Mouse (Mus musculus) right cerebral cortex, postnatal 4 days (tissue): ENCODE results near the gene Atrn.
"Not testable (repeated sequence)": the region's sequence is repeated elsewhere in the genome, so short reads cannot be mapped to it uniquely, and the experiment has no call there.

Experiments used
- DNase-seq: peaks from one replicate; pipeline ENCODE4 v3.0.0-alpha.2; 2022

Gene Atrn

DNA sequence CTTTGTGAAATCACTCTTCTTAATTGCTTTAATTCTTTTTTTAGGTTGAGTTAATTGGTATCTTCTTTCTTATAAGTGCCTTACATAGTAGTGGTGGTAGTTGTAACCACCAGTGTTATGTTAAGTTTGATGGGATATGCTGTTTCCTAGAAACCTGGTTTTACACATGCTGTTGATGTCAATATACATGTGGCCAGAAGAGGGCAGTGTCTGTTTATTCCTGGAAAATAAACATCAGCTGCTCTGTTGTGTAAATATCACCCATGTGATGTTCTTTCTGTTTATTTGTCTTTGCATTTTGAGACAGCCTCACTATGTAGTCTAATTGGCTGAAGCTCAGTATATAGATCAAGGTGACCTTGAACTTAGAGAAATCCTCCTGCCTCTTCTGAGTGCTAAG lies 55.6 kb downstream of the Atrn start:
- DNase-seq, result no peak

DNA sequence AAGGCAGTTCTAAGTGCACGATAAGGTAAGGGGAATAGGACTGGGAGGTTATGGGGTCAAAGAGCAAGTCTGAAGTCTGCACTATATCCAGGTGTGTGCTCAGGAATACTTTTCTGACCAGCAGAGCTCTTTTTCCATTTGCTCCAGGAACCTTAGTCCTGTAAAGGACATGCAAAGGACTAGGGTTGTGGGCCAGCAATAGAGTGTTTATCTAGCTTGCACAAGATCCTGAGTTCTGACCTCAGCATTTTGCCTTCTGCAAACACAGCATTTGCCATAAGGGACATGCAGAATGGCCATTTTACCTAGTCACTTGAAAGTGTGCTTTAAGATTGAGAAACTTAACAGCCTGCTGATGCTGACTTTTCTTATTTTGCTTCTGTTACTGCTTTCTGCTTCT lies 58.7 kb downstream of the Atrn start:
- DNase-seq, result no peak

DNA sequence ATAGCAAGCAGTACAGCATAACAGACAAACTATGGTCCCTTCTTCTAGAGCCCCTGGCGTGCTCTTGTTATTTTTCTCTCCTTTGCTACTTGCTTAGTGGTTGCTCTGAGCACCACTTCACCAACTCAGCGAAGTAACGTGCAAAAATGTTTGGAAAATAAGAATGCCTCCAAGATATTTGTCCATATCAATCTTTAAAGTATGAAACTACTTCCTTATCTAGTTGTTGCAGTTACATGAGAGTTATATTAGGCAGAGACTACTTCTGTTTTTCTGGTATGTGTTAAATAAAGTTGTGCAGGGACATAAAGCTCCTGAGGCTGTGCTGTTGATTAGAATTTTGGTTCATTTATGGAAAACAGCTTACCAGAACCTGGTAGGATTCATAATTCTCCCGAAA lies 64.7 kb downstream of the Atrn start:
- no peak for DNase-seq

DNA sequence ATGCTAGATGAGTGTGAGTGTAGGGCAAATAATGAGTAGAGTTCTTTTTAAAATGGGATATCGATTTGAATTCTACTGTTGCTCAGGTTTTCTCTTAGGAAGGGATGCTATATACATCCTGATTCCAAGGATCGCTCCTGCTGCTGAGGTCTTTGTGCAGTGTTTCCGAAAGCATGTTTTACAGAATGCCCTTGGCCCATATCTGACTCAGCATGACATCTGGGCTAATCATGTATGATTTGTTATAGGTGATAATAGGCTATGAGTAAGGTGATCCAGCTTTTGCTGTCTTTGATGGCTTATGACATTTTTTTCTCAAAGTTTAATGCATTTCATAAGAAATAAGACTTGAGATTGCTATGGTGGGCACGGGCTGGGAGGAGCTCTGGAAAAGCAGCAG lies 66.1 kb downstream of the Atrn start:
- no peak for DNase-seq

DNA sequence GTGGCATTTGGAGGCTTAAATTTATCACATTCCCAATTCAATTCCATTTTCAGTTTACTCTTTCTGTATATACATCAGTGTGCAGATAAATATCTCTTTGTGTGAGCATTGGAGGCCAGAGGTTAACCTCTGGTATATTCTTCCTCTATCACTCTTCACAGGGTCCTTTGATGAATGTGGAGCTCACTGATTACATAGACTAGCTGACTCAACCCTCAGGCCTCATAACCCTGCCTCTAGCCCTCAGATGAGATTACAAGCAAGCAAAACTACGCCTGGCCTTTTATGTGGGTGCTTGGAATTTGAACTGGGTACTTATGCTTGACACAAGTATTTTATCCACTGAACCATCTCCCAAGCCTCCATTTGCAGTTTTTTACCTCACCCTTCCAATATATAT lies 68.6 kb downstream of the Atrn start:
- no peak for DNase-seq

DNA sequence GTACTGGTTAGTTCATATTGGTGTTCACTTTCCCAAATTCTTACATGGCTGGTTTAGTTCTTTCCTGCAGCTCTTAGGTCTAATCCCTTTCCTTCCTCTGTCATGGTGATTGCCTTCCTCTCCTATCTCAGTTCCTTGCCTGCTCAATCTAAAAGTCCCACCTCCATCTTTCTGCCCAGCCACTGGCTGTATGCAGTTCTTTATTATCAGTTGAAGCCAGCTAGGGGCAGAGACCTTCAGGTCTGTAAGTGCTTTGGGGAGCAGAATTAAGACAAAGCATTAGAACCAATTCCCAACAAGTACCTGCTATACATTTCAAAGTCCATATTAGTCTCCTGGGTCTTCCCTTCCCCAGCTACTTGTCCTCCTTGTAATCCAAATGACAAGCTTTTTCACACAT lies 71.3 kb downstream of the Atrn start:
- no peak for DNase-seq

DNA sequence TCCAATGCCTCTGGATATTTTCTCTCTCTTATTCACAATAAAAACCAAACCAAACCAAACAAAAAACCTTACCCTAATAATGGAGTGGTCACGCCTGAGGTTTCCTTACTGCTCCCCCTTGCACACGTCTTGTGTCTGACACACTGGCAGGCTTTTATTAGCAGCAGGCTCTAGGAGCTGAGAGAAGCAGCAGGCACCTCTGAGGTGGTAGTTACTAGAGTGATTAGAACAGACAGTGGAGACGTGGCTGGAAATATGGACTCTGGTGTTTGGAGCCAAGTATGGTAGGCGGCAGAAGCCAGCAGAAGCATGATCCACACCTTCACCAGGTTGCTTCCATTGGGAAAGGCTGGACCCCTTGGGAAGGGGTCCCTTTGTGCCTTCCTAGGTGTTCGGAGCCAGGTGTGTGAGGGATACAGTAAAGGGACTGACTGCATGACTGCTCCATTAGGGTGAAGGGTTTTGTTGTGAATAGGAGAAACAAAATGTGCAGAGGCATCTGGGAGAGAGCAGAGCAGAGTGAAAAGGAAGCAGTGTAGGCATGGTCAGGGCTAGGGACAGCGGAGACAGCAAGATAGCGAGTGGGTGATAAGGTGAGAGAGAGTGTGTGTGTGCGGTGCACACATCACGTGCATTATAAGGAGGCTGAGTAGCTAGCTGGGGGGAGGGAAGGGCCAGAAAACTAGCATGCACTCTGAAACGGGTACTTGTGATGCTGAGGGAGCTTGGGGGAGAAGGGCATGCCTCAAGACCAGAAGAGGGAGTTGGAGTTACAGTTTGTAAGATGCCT lies 72.0 kb downstream of the Atrn start:
- no peak for DNase-seq

DNA sequence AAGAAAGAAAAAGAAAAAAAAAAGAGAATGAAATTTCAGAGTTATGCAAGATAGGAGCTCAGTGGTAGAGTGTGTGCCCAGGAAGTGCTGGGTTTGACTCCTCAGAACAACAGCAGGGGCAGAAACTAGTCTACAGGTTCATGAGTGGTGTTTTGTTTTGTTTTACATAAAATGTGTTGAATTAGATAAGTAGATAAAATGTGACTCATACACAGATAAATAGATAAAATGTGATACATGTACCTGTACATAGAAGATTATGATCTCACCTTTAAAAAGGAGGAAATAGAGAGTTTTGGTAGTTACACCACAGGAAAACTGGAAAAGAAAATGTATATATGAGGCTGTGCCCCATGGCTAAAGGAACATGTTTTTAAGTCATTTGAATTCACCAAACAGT lies 72.8 kb downstream of the Atrn start:
- no peak for DNase-seq

DNA sequence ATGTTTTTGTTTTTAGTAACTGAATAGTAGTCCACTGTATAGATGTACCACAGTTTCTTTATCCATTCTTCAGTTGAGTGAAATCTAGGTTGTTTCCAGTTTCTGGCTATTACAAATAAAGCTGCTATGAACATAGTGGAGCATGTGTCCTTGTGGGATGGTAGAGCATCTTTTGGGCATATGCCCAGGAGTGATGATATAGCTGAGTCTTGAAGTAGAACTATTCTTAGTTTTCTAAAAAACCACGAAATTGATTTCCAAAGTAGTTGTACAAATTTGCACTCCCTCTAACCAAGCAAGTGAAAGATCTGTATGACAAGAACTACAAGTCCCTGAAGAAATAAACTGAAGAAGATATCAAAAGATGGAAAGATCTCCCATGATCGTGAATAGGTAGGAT lies 86.5 kb downstream of the Atrn start:
- no peak for DNase-seq

DNA sequence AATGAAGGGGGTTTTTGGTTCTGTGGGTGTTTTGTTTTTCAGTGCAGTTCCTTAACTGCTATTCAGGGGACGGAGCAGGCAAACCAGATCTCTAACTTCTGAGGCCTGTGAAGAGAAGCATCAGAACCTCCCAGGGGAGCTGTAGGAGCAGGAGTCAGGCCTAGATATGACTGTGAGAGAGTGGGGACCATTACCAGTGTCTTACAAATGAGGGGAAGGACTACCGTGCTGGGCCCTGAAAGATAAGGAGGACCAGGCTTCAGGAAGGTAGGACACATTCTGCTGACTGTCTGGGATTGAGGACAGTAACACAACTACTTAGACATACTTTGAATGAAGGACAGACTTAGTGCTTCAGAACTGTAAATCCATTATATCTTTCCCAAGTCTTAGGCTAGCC lies 102.8 kb downstream of the Atrn start:
- no peak for DNase-seq

DNA sequence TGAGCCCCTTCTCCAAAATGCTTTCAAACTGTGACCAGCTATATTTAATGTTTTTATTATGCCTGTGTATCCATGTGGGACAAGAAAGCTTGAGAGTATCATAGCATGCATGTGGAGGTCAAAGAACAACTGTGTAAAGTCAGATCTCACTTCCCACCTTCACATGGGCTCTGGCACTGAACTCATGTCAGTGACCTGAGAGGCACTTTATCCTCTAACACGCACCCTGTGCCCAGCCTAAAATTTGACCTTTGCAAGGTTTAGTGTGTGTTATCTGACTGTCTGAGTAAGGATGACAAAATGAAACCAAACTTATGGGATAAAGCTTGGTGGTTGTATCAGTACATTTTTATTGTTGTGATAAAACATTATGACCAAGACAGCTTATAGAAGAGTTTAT lies 104.3 kb downstream of the Atrn start:
- no peak for DNase-seq

DNA sequence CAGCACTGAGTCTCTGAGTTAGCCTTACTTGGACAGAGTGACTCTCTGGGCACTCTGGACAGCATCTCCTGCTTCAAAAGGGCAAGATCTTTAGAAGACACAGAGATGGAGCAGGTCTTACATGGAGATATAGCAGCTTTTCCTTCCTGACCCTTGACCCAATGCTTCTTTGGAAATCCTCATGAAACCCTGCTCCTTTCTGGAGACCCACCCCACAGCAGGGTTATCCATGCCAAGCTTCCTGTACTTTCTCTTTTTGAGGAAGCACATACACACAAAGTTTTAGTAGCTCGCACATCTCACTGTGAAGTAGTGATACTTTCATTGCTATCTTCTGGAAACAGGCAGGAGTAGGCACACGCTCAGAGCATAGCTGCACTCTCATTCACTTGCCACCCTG lies 118.9 kb downstream of the Atrn start:
- no peak for DNase-seq

DNA sequence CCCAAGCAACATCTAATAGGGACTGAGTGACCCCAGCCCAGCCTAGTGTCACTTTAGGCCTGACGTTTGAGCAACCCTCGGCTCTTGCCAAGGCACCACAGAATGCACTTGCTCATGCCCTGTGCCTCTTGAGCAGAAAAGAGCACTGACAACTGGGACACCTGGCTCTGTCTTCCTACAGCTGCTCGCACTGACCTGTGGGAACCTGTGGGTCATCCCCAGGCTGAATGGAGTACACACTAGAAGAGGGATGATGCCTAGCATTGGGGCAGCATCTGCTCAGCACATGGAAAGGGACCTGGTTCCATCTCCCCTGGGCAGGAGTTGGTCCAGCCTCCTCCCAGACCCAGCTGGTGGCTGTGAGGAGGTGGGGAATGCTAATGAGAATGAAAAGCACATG lies 120.6 kb downstream of the Atrn start:
- no peak for DNase-seq

DNA sequence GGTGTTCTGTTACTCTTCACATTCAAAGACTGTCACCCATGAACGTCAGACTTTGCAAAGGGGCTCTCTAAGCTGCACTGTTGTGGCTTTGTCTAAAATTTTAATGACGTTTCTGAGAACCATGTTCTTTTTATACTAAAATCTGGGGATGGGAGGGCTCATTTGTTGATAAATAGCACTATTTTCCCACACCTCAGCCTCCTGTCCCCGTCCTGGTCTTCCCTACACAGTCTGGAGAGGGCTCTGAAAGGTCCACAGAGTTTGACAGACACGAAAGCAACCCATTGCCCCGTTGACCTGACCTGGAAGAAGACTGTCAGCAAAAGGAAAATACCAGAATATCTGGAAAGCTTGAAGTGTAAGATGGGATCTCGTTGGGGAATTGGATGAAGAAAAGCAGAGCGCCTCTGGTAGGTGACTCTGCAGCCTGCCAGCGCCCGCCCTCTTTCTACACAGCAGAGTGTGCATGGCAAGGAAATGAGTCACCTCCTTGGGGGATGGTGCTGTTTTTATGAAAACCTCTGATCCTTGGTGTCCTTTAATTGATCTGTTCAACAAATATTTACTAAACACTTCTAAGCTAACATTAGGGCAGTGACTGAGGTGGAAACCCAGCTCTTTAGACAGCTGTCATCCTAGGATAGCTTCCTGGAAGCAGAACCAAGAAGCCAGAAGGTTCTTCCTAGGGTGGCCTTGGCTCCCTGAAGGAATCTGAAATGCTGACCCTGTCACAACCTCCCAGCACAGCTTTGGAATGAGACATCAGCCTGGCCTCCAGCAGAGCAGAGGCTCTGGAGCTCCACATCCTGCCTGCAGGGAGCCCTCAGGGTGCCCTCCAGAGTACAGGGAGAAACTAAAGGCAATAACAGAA lies 123.0 kb downstream of the Atrn start:
- no peak for DNase-seq

DNA sequence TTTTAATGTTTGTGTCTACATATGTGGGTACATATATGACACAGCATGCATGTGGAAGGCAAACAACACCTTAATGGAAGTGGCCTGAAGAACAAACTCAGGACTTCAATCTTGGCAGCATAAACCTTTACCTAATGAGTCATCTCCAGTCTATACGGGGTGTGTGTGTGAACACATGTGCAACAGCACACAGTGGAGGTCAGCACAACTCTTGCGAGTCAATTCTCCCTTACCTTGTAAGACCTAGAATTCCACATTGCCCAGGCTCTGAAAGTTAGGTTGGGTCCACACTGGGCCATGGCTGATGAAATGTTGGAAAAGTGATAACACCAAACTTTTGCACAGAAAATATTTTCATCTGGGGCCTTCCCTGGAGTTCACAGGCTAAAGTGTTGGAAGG lies 124.3 kb downstream of the Atrn start:
- DNase-seq, result no peak

DNA sequence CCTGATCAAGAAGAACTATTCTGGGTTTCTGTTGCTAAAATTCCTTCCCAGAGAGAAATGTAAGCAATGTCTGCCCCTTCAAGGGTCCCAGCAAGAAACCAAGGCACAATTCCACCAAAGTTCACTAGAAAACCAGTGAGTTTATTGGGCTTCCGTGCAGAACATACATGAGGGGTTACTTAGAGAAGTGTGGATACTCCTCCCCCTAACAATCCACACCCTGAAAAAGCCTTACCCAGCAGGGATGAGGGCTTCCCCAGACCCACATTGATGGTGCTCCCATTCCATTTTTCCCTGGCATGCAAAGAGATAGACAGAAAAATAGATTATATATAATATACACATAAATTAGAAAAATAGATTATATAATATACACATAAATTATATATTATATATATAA lies 124.7 kb downstream of the Atrn start:
- no peak for DNase-seq

DNA sequence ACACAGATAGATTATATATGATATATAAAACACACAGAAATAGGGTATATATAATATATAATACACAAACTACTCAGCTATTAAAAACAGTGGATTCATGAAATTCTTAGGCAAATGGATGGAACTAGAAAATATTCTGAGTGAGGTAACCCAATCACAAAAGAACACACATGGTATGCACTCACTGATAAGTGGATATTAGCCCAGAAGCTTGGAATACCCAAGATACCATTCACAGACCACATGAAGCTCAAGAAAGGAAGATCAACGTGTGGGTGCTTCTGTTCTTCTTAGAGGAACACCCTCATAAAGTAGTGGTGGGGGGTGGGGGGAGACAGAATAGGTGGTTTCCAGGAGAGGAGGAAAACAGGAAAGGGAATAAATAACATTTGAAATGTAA lies 125.1 kb downstream of the Atrn start:
- not testable (repeated sequence) for DNase-seq

DNA sequence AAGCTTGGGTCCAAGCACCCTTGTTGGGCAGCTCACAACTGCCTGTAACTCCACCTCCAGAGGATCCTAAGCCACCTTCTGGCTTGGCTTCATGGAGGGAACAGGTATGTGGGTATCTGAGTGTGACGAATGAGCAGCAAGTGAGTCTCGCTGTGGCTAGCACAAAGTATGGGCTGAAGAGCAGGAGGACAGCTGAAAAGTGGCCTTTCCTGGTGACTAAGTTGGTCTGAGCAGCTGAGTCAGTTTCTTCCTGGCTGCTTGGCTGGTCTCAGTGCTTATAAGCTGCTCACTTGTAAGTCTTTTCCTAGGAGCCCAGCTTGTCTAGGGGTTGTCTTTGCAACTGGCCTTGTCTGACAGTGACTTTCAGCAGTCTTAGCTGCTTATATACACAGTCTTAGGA lies 130.0 kb downstream of the Atrn start:
- DNase-seq, result no peak

DNA sequence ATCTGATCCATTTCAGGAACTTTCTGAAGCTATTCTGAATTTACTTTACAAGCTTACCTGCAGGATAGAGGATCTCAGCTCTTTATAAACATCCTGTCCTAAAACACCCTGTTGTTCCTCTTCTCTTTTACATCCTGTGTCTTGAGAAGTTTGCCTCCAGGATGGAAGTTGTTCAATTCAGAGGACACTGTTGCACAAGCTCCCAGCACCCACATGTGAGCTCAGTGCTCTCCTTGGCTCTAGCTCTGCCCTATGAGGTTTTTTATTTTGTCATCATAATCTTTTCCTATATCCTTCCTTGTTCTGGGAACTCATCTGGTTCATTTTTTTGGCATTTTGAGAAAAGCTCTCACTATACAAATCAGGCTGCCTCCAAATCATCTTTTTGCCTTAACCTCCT lies 130.5 kb downstream of the Atrn start:
- no peak for DNase-seq

DNA sequence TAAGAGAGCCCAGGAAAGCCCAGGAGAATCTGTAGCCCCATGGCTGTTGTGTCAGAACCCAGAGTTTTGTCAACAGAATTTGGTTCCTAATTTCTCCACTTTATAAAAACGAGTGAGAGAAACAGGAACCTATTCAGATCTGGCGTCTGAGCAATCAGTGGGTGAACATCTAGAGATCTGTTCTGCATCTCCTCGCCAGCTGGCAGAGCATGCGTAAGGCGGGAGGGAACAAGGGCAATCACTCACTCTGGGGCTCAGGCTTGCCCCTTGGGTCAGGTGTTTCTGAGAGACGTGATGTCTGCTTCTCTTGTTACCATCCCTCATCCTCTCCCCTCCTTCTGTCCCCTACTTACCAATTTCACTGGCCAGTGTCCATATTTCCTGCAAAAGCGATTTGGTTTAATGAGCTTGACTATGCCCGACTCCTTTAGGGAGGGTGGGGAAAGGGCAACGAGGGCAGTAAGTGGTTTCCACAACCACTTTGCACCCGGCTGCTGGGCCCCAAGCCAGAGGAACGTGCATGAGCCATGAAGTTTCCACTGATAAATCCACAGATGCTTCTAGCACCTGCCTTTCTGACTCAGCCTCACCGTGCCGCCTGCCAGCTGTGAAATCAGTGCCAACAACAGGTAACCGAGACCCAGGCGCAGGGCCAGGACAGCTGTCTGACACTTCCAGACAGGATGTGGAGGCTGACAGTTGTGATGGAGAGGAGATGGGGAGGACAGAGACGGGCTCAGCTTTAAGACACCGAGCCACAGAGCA lies 131.1 kb downstream of the Atrn start:
- DNase-seq, result peak; percentile 34

DNA sequence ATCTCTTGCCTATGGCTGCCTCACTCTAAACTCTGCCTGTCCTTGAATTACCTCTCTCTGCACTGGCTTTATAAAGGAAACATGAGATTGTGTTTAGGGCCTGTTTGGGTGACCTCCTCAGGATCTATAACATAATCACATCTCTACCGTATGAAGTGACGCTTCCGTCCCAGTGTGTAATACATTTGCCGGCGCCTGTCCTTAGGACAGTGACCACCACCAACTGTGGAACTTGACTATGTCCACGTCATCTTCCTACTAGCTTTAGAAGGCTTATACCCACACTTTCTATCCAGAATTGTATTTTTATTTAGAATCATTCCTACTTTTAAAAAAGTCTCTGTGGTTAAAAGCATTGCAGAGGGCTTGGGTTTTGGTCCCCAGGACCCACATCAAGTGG lies 131.9 kb downstream of the Atrn start:
- no peak for DNase-seq

DNA sequence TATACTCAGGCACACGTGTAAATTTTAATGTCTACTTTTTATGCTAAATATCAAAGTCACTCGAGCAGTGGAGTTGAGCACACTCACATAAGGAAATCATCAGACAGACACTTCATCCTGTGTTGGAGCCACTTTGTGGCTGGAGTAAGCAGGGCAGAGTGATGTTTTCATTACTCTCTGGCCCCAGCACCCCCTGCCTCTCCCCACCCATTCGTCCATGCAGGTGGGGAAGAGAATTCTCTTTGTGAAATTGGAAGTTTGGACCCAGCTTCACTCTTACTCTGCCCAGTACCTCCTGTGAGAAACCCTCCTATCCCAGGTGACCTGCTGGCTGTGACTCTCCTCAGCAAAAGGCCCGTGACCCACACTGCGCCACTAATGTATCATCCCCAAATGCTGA lies 132.4 kb downstream of the Atrn start:
- no peak for DNase-seq
